25 mouse cellular contexts compared by ENCODE assay signal in the genomic region with DNA sequence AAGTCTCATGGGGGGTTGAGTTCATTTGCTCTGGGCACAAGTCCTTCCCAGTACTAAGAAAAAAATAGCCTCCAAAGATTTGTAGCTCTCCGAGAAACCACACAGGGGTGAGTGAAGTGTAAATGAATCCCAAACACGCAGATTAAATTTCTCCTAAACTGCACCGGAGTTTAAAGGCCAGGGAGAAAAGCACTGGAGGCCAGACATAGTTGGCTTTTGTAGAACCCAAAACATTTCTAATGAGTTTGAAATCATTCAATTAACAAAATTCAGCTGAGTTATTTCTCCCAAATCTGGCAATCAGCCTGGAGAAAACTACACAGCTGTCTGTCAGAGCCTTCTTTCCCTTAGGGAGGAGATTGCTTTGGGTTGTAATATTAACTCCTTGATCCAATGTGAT.
A peak's percentile ranks its signal among the peaks of the same experiment; 100 is the strongest.
DNase-seq lines count a peak whose midpoint lies in the region; ATAC-seq and TF ChIP-seq lines count a peak whose summit lies in the region.
"Had no signal": no experiment of that assay in that cellular context is flagged by ENCODE, and none has a peak within 500 bp of the region (broad histone marks: within the 10 kb centered on the region; RNA-seq: fewer than 3 reads in every experiment).

No protein-coding gene starts in this region.

- no peaks in the 10 kb centered on the region for H3K27me3 ChIP-seq in midbrain, embryonic 11.5 days (ENCODE audit: control insufficient read depth, insufficient read depth, low read length)
- no peaks in the 10 kb centered on the region for H3K27me3 ChIP-seq in midbrain, postnatal 0 days (ENCODE audit: insufficient read depth, low read length)
- H3K27me3 ChIP-seq: midbrain, embryonic 12.5 days; neural tube, embryonic 13.5 days; stomach, embryonic 15.5 days had no signal

- H3K4me2 ChIP-seq in midbrain, embryonic 11.5 days, result no peak overlapping the region
- H3K4me2 ChIP-seq in midbrain, postnatal 0 days (ENCODE audit: low read depth, low read length, poor library complexity, severe bottlenecking), result no peak overlapping the region
- H3K4me2 ChIP-seq: heart, embryonic 11.5 days; limb, embryonic 12.5 days; midbrain, embryonic 12.5 days; neural tube, embryonic 13.5 days; stomach, embryonic 15.5 days had no signal

- DNase-seq in heart, adult 11 months, result peak; percentile 82
- DNase-seq in heart, postnatal 4 days, result no peak
- peak; percentile 14 for DNase-seq in kidney, adult 9 months
- DNase-seq in kidney, adult 11 months, result no peak
- DNase-seq in midbrain, embryonic 11.5 days (ENCODE audit: low spot score, missing footprints), result peak; percentile 72
- DNase-seq in midbrain, postnatal 0 days (ENCODE audit: low spot score), result no peak
- DNase-seq in skeletal muscle tissue, adult 2 months (ENCODE audit: low read depth, low spot score), result peak; percentile 40
- no peak for DNase-seq in cerebellum, postnatal 10 days
- DNase-seq: adrenal gland, adult 2 months; adrenal gland, postnatal 36 days; cerebellum, adult 18-20 months; cerebellum, postnatal 14 days; lung, postnatal 36 days; right cerebral cortex, postnatal 14 days had no signal

- no peak for ATAC-seq in midbrain, embryonic 11.5 days (ENCODE audit: low FRiP score)
- ATAC-seq in midbrain, postnatal 0 days (ENCODE audit: low FRiP score), result no peak
- ATAC-seq: activated CD4-positive, CD25-positive, alpha-beta regulatory T cell, adult 4 months; CD4-positive, CD25-positive, alpha-beta regulatory T cell, adult 4 months; forebrain, embryonic 16.5 days; hindbrain, embryonic 16.5 days had no signal

- no peak overlapping the region for H3K4me3 ChIP-seq in midbrain, embryonic 11.5 days (ENCODE audit: low read depth, low read length)
- H3K4me3 ChIP-seq in midbrain, postnatal 0 days (ENCODE audit: low read depth, low read length), result no peak overlapping the region
- H3K4me3 ChIP-seq: layer of hippocampus, adult 2 months; left cerebral cortex, adult 2 months; limb, embryonic 12.5 days; midbrain, embryonic 12.5 days; neural tube, embryonic 13.5 days; stomach, embryonic 15.5 days had no signal

- no peak overlapping the region for H3K27ac ChIP-seq in midbrain, embryonic 11.5 days (ENCODE audit: low read depth, low read length)
- H3K27ac ChIP-seq in midbrain, postnatal 0 days (ENCODE audit: low read depth, low read length), result no peak overlapping the region
- H3K27ac ChIP-seq: layer of hippocampus, adult 2 months; left cerebral cortex, adult 2 months; limb, embryonic 12.5 days; midbrain, embryonic 12.5 days; neural tube, embryonic 13.5 days; stomach, embryonic 15.5 days had no signal

- H3K9ac ChIP-seq in midbrain, embryonic 11.5 days (ENCODE audit: low read length), result no peak overlapping the region
- H3K9ac ChIP-seq in midbrain, postnatal 0 days (replicated peaks; ENCODE audit: low read length, poor library complexity, severe bottlenecking), result no peak overlapping the region
- H3K9ac ChIP-seq: limb, embryonic 12.5 days; midbrain, embryonic 12.5 days; neural tube, embryonic 13.5 days; stomach, embryonic 15.5 days had no signal

- 68% methylated on average over 3 of the region's 3 CpGs for WGBS in midbrain, embryonic 11.5 days
- WGBS in midbrain, postnatal 0 days, result 44% methylated on average over 3 of the region's 3 CpGs

- no peaks in the 10 kb centered on the region for H3K4me1 ChIP-seq in midbrain, embryonic 11.5 days (ENCODE audit: control insufficient read depth, insufficient read depth, low read length)
- no peaks in the 10 kb centered on the region for H3K4me1 ChIP-seq in midbrain, postnatal 0 days (ENCODE audit: insufficient read depth, low read length)
- H3K4me1 ChIP-seq: midbrain, embryonic 12.5 days; stomach, embryonic 15.5 days had no signal

- H3K9me3 ChIP-seq in midbrain, embryonic 11.5 days (ENCODE audit: control insufficient read depth, low read length), result no peaks in the 10 kb centered on the region
- H3K9me3 ChIP-seq in midbrain, postnatal 0 days (ENCODE audit: low read length), result no peaks in the 10 kb centered on the region
- H3K9me3 ChIP-seq: limb, embryonic 12.5 days; midbrain, embryonic 12.5 days; neural tube, embryonic 13.5 days; stomach, embryonic 15.5 days had no signal

- TF ChIP-seq CTCF in midbrain, postnatal 0 days (IDR thresholded peaks at IDR 0.05), result no peak

- no peaks in the 10 kb centered on the region for H3K36me3 ChIP-seq in midbrain, embryonic 11.5 days (ENCODE audit: control insufficient read depth, insufficient read depth, low read length)
- no peaks in the 10 kb centered on the region for H3K36me3 ChIP-seq in midbrain, postnatal 0 days (ENCODE audit: insufficient read depth, low read length)
- H3K36me3 ChIP-seq: limb, embryonic 12.5 days; midbrain, embryonic 12.5 days; neural tube, embryonic 13.5 days; stomach, embryonic 15.5 days had no signal

Comparison
In these comparisons a context has a peak if more than half of its experiments do, and no peak if none do; other contexts are left out.
1. DNase-seq: peak in heart, adult 11 months (single experiment), kidney, adult 9 months (single experiment), midbrain, embryonic 11.5 days (single experiment) and skeletal muscle tissue, adult 2 months (single experiment); none in heart, postnatal 4 days (single experiment), kidney, adult 11 months (single experiment), midbrain, postnatal 0 days (single experiment) and cerebellum, postnatal 10 days (0 of 2).